Mouse (Mus musculus): Measurements from ENCODE around the gene Btbd11. TPM values are rescaled to one million over a fixed set of nuclear protein-coding genes. Genes with fewer than 3 reads are reported as not detected.

Btbd11 gene
- polyA plus RNA-seq, 1 experiment from 2014 or later: 1.6 TPM

- no peaks in the 10 kb centered on the region for H3K36me3 ChIP-seq
- no peak overlapping the region for H3K27ac ChIP-seq
- no peak overlapping the region for H3K9ac ChIP-seq
- H3K4me3 ChIP-seq (replicated peaks): no peak overlapping the region
- 82% methylated on average over 3 of the region's 3 CpGs for WGBS
- no peaks in the 10 kb centered on the region for H3K27me3 ChIP-seq (replicated peaks)
- no peak for ATAC-seq
- no peaks in the 10 kb centered on the region for H3K9me3 ChIP-seq
- H3K4me1 ChIP-seq (replicated peaks): no peaks in the 10 kb centered on the region
- no peak overlapping the region for H3K4me2 ChIP-seq (replicated peaks)
Measured at GRCm38 (mm10) chr10:85437217-85437616, 50.6 kb downstream of the Btbd11 start.

- Histone ChIP-seq H3K36me3 (no peaks in the 10 kb centered on the region), H3K4me3 (replicated peaks) (no peak overlapping the region), H3K4me2 (replicated peaks) (no peak overlapping the region), H3K27me3 (replicated peaks) (no peaks in the 10 kb centered on the region), H3K9me3 (no peaks in the 10 kb centered on the region), H3K9ac (no peak overlapping the region), H3K4me1 (replicated peaks) (no peaks in the 10 kb centered on the region), H3K27ac (no peak overlapping the region)
- no peak for ATAC-seq
- WGBS: 73% methylated on average over 3 of the region's 3 CpGs
Measured at GRCm38 (mm10) chr10:85443371-85443770, 56.8 kb downstream of the Btbd11 start.

GRCm38 (mm10) chr10:85445891-85446290 lies 59.3 kb downstream of the Btbd11 start:
- H3K4me2 ChIP-seq (replicated peaks): no peak overlapping the region
- no peak for ATAC-seq
- no peak overlapping the region for H3K9ac ChIP-seq
- H3K36me3 ChIP-seq: no peaks in the 10 kb centered on the region
- 90% methylated on average over 3 of the region's 3 CpGs for whole genome bisulfite sequencing
- H3K27me3 ChIP-seq (replicated peaks): no peaks in the 10 kb centered on the region
- no peaks in the 10 kb centered on the region for H3K4me1 ChIP-seq (replicated peaks)
- H3K4me3 ChIP-seq (replicated peaks): no peak overlapping the region
- no peaks in the 10 kb centered on the region for H3K9me3 ChIP-seq
- H3K27ac ChIP-seq: no peak overlapping the region

GRCm38 (mm10) chr10:85446700-85447099 lies 60.1 kb downstream of the Btbd11 start:
- no peak overlapping the region for H3K9ac ChIP-seq
- H3K4me1 ChIP-seq (replicated peaks): no peaks in the 10 kb centered on the region
- 89% methylated on average over 1 of the region's 1 CpGs for whole genome bisulfite sequencing
- no peaks in the 10 kb centered on the region for H3K27me3 ChIP-seq (replicated peaks)
- ATAC-seq: no peak
- H3K36me3 ChIP-seq: no peaks in the 10 kb centered on the region
- no peak overlapping the region for H3K27ac ChIP-seq
- no peak overlapping the region for H3K4me2 ChIP-seq (replicated peaks)
- no peak overlapping the region for H3K4me3 ChIP-seq (replicated peaks)
- H3K9me3 ChIP-seq: no peaks in the 10 kb centered on the region

- H3K27ac ChIP-seq: no peak overlapping the region
- no peaks in the 10 kb centered on the region for H3K27me3 ChIP-seq (replicated peaks)
- 86% methylated on average over 2 of the region's 2 CpGs for WGBS
- no peak overlapping the region for H3K9ac ChIP-seq
- no peak overlapping the region for H3K4me2 ChIP-seq (replicated peaks)
- H3K36me3 ChIP-seq: no peaks in the 10 kb centered on the region
- H3K9me3 ChIP-seq: no peaks in the 10 kb centered on the region
- no peak overlapping the region for H3K4me3 ChIP-seq (replicated peaks)
- ATAC-seq: no peak
- H3K4me1 ChIP-seq (replicated peaks): no peaks in the 10 kb centered on the region
Measured at GRCm38 (mm10) chr10:85447869-85448268, 61.3 kb downstream of the Btbd11 start.

- Histone ChIP-seq H3K9me3 (no peaks in the 10 kb centered on the region), H3K27me3 (replicated peaks) (no peaks in the 10 kb centered on the region), H3K4me3 (replicated peaks) (no peak overlapping the region), H3K27ac (no peak overlapping the region), H3K4me1 (replicated peaks) (no peaks in the 10 kb centered on the region), H3K9ac (no peak overlapping the region), H3K4me2 (replicated peaks) (no peak overlapping the region), H3K36me3 (no peaks in the 10 kb centered on the region)
- WGBS: 30% methylated on average over 8 of the region's 8 CpGs
- no peak for ATAC-seq
Measured at GRCm38 (mm10) chr10:85451629-85452368, 65.2 kb downstream of the Btbd11 start.

- Histone ChIP-seq H3K9me3 (no peaks in the 10 kb centered on the region), H3K9ac (no peak overlapping the region), H3K4me1 (replicated peaks) (no peaks in the 10 kb centered on the region), H3K4me3 (replicated peaks) (no peak overlapping the region), H3K27me3 (replicated peaks) (no peaks in the 10 kb centered on the region), H3K4me2 (replicated peaks) (no peak overlapping the region), H3K27ac (no peak overlapping the region), H3K36me3 (no peaks in the 10 kb centered on the region)
- ATAC-seq: no peak
- 91% methylated on average over 2 of the region's 2 CpGs for WGBS
Measured at GRCm38 (mm10) chr10:85453221-85453775, 66.7 kb downstream of the Btbd11 start.

GRCm38 (mm10) chr10:85455985-85456384 lies 69.4 kb downstream of the Btbd11 start:
- ATAC-seq: no peak
- H3K9ac ChIP-seq: no peak overlapping the region
- no peak overlapping the region for H3K27ac ChIP-seq
- H3K36me3 ChIP-seq: no peaks in the 10 kb centered on the region
- WGBS: 70% methylated on average over 4 of the region's 4 CpGs
- H3K4me3 ChIP-seq (replicated peaks): no peak overlapping the region
- H3K9me3 ChIP-seq: no peaks in the 10 kb centered on the region
- no peak overlapping the region for H3K4me2 ChIP-seq (replicated peaks)
- H3K27me3 ChIP-seq (replicated peaks): no peaks in the 10 kb centered on the region
- no peaks in the 10 kb centered on the region for H3K4me1 ChIP-seq (replicated peaks)

- ATAC-seq: 0 out of 2 replicates have a peak, but pooled peaks have one; percentile 41
- no peaks in the 10 kb centered on the region for H3K9me3 ChIP-seq
- H3K27ac ChIP-seq: no peak overlapping the region
- WGBS: 31% methylated on average over 17 of the region's 17 CpGs
- H3K27me3 ChIP-seq (replicated peaks): no peaks in the 10 kb centered on the region
- 0 out of 2 replicates have a peak, but pooled peaks cover under 1% of the 10 kb centered on the region for H3K4me1 ChIP-seq (replicated peaks)
- H3K4me2 ChIP-seq (replicated peaks): peak overlapping the region; percentile 24; the same call in 1 of the 2 replicates
- H3K4me3 ChIP-seq (replicated peaks): no peak overlapping the region
- no peaks in the 10 kb centered on the region for H3K36me3 ChIP-seq
- H3K9ac ChIP-seq: no peak overlapping the region
Measured at GRCm38 (mm10) chr10:85458744-85459344, 72.2 kb downstream of the Btbd11 start.

GRCm38 (mm10) chr10:85460736-85461135 lies 74.1 kb downstream of the Btbd11 start:
- Histone ChIP-seq H3K27me3 (replicated peaks) (no peaks in the 10 kb centered on the region), H3K4me2 (replicated peaks) (no peak overlapping the region), H3K9me3 (no peaks in the 10 kb centered on the region), H3K36me3 (no peaks in the 10 kb centered on the region), H3K27ac (no peak overlapping the region), H3K4me3 (replicated peaks) (no peak overlapping the region), H3K4me1 (replicated peaks) (0 out of 2 replicates have a peak, but pooled peaks cover 5% of the 10 kb centered on the region), H3K9ac (no peak overlapping the region)
- no peak for ATAC-seq
- WGBS: 91% methylated on average over 10 of the region's 10 CpGs

GRCm38 (mm10) chr10:85464152-85464551 lies 77.5 kb downstream of the Btbd11 start:
- H3K4me3 ChIP-seq (replicated peaks): no peak overlapping the region
- no peak for ATAC-seq
- no peak overlapping the region for H3K4me2 ChIP-seq (replicated peaks)
- H3K9me3 ChIP-seq: no peaks in the 10 kb centered on the region
- no peak overlapping the region for H3K9ac ChIP-seq
- 43% methylated on average over 6 of the region's 6 CpGs for WGBS
- 0 out of 2 replicates have a peak, but pooled peaks cover 5% of the 10 kb centered on the region for H3K4me1 ChIP-seq (replicated peaks)
- no peaks in the 10 kb centered on the region for H3K36me3 ChIP-seq
- no peaks in the 10 kb centered on the region for H3K27me3 ChIP-seq (replicated peaks)
- H3K27ac ChIP-seq: no peak overlapping the region

- 80% methylated on average over 13 of the region's 13 CpGs for WGBS
- no peaks in the 10 kb centered on the region for H3K9me3 ChIP-seq
Measured at GRCm38 (mm10) chr10:85465516-85466408, 79.1 kb downstream of the Btbd11 start.

More at GRCm38 (mm10) chr10:85465516-85466408, 79.1 kb downstream of the Btbd11 start:
- Histone ChIP-seq H3K9ac (no peak overlapping the region), H3K27me3 (replicated peaks) (no peaks in the 10 kb centered on the region), H3K27ac (no peak overlapping the region), H3K4me3 (replicated peaks) (no peak overlapping the region), H3K4me1 (replicated peaks) (0 out of 2 replicates have a peak, but pooled peaks cover 5% of the 10 kb centered on the region), H3K4me2 (replicated peaks) (no peak overlapping the region), H3K36me3 (no peaks in the 10 kb centered on the region)
- ATAC-seq: no peak
